Mouse (Mus musculus) frontal cortex, postnatal 36 days (tissue): Measurements from ENCODE around the gene Pde4b.

ENCODE experiments used
- DNase-seq, 2 experiments: peaks; one replicate each; pipeline ENCODE4 v3.0.0; 2022; ENCODE audit warnings: low spot score in 2 of 2

Pde4b gene

GRCm38 (mm10) chr4:102655331-102655730, 568.0 kb downstream of the Pde4b start:
- no peak for DNase-seq

DNA sequence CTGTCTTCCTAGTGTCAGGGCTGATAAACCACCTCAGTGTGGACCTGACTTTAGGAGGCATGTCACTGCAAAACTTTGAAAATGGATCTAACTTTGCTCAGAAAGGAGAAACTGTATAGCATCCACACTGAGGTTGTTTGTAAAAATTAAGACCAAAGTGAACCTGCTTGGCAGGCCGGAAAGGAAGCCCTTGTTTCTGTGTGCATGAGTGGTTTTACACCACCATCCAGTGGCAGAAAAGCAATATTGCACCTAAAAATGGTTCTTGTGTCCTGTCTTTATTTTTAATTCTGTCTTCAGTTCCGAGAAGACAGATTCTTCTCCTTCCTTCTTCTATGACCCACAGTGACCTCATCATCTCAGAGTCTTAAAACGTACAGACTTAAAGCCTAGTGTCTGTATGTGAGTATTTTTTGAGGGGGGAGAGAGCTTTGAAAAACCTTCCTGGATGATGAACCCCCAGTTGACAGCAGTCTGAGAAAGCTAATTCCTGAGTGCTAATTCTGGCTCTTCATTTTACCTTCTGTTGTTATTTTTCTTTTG, 569.2 kb downstream of the Pde4b start:
- DNase-seq: peak; percentile 22 to 59
